Mouse (Mus musculus): ENCODE data around the gene Prkag3. TPM values are rescaled to one million over a fixed set of nuclear protein-coding genes. Genes with fewer than 3 reads are reported as not detected.

Prkag3 gene
- polyA plus RNA-seq, 1 experiment from 2014 or later = 5.5 TPM

DNA sequence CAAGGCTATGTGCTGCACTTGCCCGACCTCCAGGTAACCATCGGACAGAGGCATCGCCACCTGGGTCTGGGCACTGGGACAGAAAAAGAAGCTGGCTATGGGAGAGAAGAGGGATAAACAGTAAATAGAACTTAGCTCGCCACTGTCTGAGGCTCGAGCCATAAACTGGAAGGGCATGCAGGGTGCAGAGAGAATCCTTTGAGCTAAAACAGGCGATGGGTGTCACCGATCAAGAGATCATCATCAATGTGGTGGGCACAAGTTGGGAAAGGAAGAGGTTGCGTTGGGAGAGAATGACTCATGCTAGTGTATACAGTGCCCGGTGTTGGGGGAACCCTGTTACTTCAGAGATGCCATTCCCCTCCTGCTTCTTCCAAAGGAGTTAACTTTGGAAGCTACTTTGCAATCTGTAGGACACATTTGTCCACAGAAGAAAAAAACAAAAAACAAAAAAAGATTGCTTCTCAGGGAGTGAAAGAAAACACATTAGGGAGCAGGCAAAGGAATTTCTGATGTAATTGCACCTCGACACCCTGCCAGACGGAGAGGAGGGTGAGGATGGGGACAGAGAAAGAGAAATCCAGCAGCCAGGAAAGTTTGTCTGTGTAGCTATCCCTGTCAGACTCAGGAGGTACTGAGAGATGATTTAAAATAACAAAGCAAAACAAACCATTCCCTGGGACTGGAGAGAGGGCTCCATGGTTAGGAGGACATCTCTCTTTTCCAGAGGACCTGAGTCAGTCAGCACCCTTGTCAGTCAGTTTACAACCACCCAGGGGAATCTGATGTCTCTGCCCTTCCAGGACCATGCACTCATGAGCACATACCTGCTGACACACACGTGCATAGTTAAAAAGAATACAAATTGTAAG lies 34.9 kb downstream of the Prkag3 start:
- H3K36me3 ChIP-seq (ENCODE audit: control insufficient read depth, insufficient read depth, low read length) = no peaks in the 10 kb centered on the region
- peak overlapping the region; percentile 61 for H3K4me3 ChIP-seq (ENCODE audit: low read depth, low read length)
- 18% methylated on average over 12 of the region's 12 CpGs for WGBS (ENCODE audit: insufficient replicate concordance)
- H3K4me1 ChIP-seq (ENCODE audit: control insufficient read depth, insufficient read depth, low read length) = peaks cover 10% of the 10 kb centered on the region
- peak overlapping the region; percentile 89 for H3K4me2 ChIP-seq
- ATAC-seq (replicated peaks; ENCODE audit: insufficient number of reproducible peaks, low FRiP score, low TSS enrichment) = no peak
- H3K27ac ChIP-seq (ENCODE audit: low read depth, low read length) = no peak overlapping the region
- H3K9me3 ChIP-seq (replicated peaks; ENCODE audit: control insufficient read depth, low read length) = no peaks in the 10 kb centered on the region
- peak overlapping the region; percentile 85 for H3K9ac ChIP-seq (ENCODE audit: low read depth, low read length)
- no peaks in the 10 kb centered on the region for H3K27me3 ChIP-seq (ENCODE audit: control insufficient read depth, insufficient read depth, low read length)

DNA sequence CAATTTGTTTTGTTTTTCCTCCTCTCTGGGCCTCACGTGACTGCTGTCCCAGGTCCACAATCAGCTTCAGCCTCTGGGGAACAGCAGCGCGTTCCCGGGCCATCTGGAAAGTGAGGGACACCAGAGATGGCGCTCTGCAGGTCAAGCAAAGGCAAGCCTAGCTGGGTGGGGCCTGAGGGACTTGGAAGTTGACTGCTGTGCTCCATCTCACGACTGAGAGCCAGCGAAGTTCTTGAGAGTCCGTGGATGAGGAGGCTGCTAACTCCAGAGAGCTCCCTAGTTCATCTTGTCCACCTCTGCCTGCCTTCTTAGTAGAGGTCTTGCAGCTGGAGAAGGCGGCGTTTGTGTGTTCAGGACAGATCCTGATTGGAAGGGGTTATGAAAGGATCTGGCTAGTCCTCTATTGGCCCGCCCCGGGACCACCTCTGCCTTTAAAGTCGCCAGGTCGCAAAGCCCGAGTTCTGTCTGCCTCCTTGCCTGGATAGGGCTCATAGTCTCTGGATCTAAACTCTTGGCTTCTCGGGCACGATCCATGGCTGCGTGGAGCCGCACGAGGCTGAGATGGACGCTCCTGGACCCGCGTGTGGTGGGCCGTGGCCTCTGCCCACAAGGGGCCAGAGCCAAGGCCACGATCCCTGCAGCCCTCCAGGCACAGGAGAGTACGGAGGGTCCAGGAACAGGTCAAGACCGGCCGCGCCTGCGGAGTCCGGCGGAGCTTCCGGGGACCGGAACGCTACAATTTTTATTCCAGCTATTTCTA lies 35.7 kb downstream of the Prkag3 start, which contains the start of gene Cyp27a1:
Gene Cyp27a1 (plus strand): TSS at position 476 of the 760 bp plus-strand sequence.
- 2% methylated on average over 35 of the region's 35 CpGs for WGBS (ENCODE audit: insufficient replicate concordance)
- Histone ChIP-seq H3K9ac (ENCODE audit: low read depth, low read length) (peak within 1 kb of the TSS; percentile 85), H3K4me2 (peak within 1 kb of the TSS; percentile 89), H3K27me3 (ENCODE audit: control insufficient read depth, insufficient read depth, low read length) (no peaks in the 10 kb centered on the region), H3K27ac (ENCODE audit: low read depth, low read length) (peak within 1 kb of the TSS; percentile 58), H3K36me3 (ENCODE audit: control insufficient read depth, insufficient read depth, low read length) (no peaks in the 10 kb centered on the region), H3K4me1 (ENCODE audit: control insufficient read depth, insufficient read depth, low read length) (peaks cover 10% of the 10 kb centered on the region), H3K4me3 (ENCODE audit: low read depth, low read length) (peak within 1 kb of the TSS; percentile 61), H3K9me3 (replicated peaks; ENCODE audit: control insufficient read depth, low read length) (no peaks in the 10 kb centered on the region)
- ATAC-seq (replicated peaks; ENCODE audit: insufficient number of reproducible peaks, low FRiP score, low TSS enrichment) = peak; percentile 59; the same call in 1 of the 2 replicates

DNA sequence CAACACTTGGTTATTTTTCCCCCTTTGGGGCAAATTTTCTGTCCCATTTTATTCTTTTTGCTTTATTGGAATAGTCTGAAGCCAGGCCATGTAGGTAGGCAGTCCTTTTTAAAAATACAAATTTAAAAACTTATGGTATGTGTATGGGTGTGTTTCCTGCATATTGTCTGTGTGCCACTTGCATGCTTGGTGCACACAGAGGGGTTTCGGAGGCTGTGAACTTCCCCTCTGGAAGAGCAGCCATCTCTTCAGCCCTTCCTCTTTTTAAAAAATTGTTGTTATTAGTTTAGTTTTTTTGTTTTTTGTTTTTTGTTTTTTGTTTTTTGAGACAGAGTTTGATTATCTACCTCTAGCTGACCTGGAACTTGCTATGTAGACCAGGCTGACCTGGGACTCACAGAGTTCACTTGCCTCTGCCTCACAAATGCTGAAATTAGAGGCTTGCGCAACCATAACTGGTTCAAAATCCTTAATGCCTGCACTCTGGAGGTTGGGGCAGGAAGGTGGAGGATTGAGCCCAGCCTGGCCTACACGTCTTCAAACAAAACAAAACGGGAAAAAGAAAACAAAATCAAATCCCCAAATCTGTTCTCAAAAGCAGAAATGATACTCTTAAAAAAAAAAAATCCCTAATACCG lies 36.4 kb downstream of the Prkag3 start:
- no peak overlapping the region for H3K27ac ChIP-seq (ENCODE audit: low read depth, low read length)
- peak overlapping the region; percentile 89 for H3K4me2 ChIP-seq
- H3K9ac ChIP-seq (ENCODE audit: low read depth, low read length) = peak overlapping the region; percentile 85

DNA sequence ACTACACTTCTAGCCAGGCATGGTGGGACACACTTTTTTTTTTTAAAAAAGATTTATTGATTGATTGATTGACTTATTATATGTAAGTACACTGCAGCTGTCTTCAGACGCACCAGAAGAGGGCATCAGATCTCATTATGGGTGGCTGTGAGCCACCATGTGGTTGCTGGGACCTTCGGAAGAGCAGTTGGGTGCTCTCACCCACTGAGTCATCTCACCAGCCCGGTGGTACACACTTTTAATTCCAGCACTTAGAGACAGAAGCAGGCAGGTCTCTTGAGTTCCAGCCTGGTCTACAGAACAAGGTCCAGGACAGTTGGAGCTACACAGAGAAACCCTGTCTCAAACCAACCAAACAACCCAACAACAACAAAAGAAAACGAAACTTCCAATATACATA lies 37.0 kb downstream of the Prkag3 start:
- WGBS (ENCODE audit: insufficient replicate concordance) = 66% methylated on average over 4 of the region's 4 CpGs
- no peak for ATAC-seq (replicated peaks; ENCODE audit: insufficient number of reproducible peaks, low FRiP score, low TSS enrichment)
- Histone ChIP-seq H3K4me3 (ENCODE audit: low read depth, low read length) (no peak overlapping the region), H3K4me2 (no peak overlapping the region), H3K36me3 (ENCODE audit: control insufficient read depth, insufficient read depth, low read length) (no peaks in the 10 kb centered on the region), H3K4me1 (ENCODE audit: control insufficient read depth, insufficient read depth, low read length) (peaks cover 10% of the 10 kb centered on the region), H3K27ac (ENCODE audit: low read depth, low read length) (no peak overlapping the region), H3K9ac (ENCODE audit: low read depth, low read length) (no peak overlapping the region), H3K9me3 (replicated peaks; ENCODE audit: control insufficient read depth, low read length) (no peaks in the 10 kb centered on the region), H3K27me3 (ENCODE audit: control insufficient read depth, insufficient read depth, low read length) (no peaks in the 10 kb centered on the region)

More for the DNA sequence above, 36.4 kb downstream of the Prkag3 start:
- Histone ChIP-seq H3K36me3 (ENCODE audit: control insufficient read depth, insufficient read depth, low read length) (no peaks in the 10 kb centered on the region), H3K9me3 (replicated peaks; ENCODE audit: control insufficient read depth, low read length) (no peaks in the 10 kb centered on the region), H3K27me3 (ENCODE audit: control insufficient read depth, insufficient read depth, low read length) (no peaks in the 10 kb centered on the region), H3K4me1 (ENCODE audit: control insufficient read depth, insufficient read depth, low read length) (peaks cover 10% of the 10 kb centered on the region), H3K4me3 (ENCODE audit: low read depth, low read length) (peak overlapping the region; percentile 61)
- 38% methylated on average over 5 of the region's 5 CpGs for WGBS (ENCODE audit: insufficient replicate concordance)
- ATAC-seq (replicated peaks; ENCODE audit: insufficient number of reproducible peaks, low FRiP score, low TSS enrichment) = no peak

DNA sequence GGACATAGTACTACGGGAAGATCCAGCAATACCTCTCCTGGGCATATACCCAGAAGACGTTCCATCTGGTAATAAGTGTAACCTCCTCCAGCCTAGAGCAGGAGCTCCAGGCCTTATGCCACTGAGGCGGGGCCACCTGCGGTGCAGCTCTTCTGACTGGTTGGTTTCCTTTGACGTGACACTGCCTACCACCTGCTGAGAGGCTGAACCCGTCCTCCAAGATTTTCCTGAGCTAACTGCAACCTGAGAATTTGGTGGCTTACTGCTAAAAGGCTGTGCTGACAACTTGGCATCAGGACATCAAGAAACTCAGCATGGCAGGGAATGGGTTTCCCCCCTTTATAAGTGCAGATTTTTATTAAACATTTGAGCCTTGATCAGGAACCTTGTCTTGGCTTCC lies 39.5 kb downstream of the Prkag3 start:
- H3K4me2 ChIP-seq = no peak overlapping the region
- WGBS (ENCODE audit: insufficient replicate concordance) = 39% methylated on average over 6 of the region's 6 CpGs
- H3K9me3 ChIP-seq (replicated peaks; ENCODE audit: control insufficient read depth, low read length) = no peaks in the 10 kb centered on the region
- no peaks in the 10 kb centered on the region for H3K36me3 ChIP-seq (ENCODE audit: control insufficient read depth, insufficient read depth, low read length)
- no peak overlapping the region for H3K4me3 ChIP-seq (ENCODE audit: low read depth, low read length)
- ATAC-seq (replicated peaks; ENCODE audit: insufficient number of reproducible peaks, low FRiP score, low TSS enrichment) = no peak
- no peaks in the 10 kb centered on the region for H3K27me3 ChIP-seq (ENCODE audit: control insufficient read depth, insufficient read depth, low read length)
- peaks cover 7% of the 10 kb centered on the region for H3K4me1 ChIP-seq (ENCODE audit: control insufficient read depth, insufficient read depth, low read length)
- H3K27ac ChIP-seq (ENCODE audit: low read depth, low read length) = no peak overlapping the region
- no peak overlapping the region for H3K9ac ChIP-seq (ENCODE audit: low read depth, low read length)

DNA sequence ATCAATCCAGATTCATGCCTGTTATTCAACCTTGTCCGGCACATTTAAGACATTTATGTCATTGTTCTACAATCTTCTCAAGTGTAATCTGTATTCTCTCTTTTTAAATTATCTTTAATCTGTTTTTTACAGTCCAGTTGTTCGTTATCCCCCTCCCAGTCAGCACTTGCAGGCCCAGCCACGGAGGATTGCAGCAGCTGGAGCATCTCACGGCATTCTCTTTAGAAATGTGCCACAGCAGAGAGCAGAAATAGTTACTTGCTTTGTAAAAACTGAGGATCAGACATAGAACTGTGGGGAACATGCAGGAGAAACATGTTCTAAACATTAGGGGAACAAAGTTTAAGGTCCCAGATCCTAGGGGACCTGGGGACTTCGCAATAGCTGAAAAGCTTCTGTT lies 44.0 kb downstream of the Prkag3 start:
- Histone ChIP-seq H3K27ac (ENCODE audit: low read depth, low read length) (no peak overlapping the region), H3K27me3 (ENCODE audit: control insufficient read depth, insufficient read depth, low read length) (no peaks in the 10 kb centered on the region), H3K9ac (ENCODE audit: low read depth, low read length) (no peak overlapping the region), H3K4me1 (ENCODE audit: control insufficient read depth, insufficient read depth, low read length) (no peaks in the 10 kb centered on the region), H3K4me3 (ENCODE audit: low read depth, low read length) (no peak overlapping the region), H3K36me3 (ENCODE audit: control insufficient read depth, insufficient read depth, low read length) (no peaks in the 10 kb centered on the region), H3K4me2 (no peak overlapping the region), H3K9me3 (replicated peaks; ENCODE audit: control insufficient read depth, low read length) (no peaks in the 10 kb centered on the region)
- 69% methylated on average over 5 of the region's 5 CpGs for WGBS (ENCODE audit: insufficient replicate concordance)
- ATAC-seq (replicated peaks; ENCODE audit: insufficient number of reproducible peaks, low FRiP score, low TSS enrichment) = no peak

DNA sequence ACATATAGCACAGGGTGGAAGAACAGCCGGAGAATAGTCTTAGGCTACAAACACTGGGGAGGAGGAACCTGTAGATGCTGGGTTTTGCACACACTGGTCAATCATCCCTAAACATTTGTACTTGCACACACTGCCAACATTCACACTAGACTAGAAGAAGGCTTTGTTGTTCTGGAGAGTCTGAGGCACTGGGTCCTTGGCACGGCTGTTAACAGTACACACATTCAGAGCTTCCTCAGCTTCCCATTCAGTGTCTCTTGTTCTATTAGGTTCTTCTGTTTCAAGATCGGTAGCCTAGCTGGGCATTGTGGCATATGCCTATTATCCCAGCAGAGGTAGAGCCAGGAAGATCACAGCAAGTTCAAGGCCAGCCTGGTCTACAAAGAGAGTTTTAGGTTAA lies 44.9 kb downstream of the Prkag3 start:
- H3K9me3 ChIP-seq (replicated peaks; ENCODE audit: control insufficient read depth, low read length) = no peaks in the 10 kb centered on the region
- no peak for ATAC-seq (replicated peaks; ENCODE audit: insufficient number of reproducible peaks, low FRiP score, low TSS enrichment)
- no peak overlapping the region for H3K4me3 ChIP-seq (ENCODE audit: low read depth, low read length)
- H3K4me1 ChIP-seq (ENCODE audit: control insufficient read depth, insufficient read depth, low read length) = peaks cover 6% of the 10 kb centered on the region; the same call in 1 of the 2 replicates
- no peaks in the 10 kb centered on the region for H3K36me3 ChIP-seq (ENCODE audit: control insufficient read depth, insufficient read depth, low read length)
- 77% methylated on average over 3 of the region's 3 CpGs for WGBS (ENCODE audit: insufficient replicate concordance)
- no peak overlapping the region for H3K9ac ChIP-seq (ENCODE audit: low read depth, low read length)
- H3K27ac ChIP-seq (ENCODE audit: low read depth, low read length) = no peak overlapping the region
- H3K4me2 ChIP-seq = no peak overlapping the region
- no peaks in the 10 kb centered on the region for H3K27me3 ChIP-seq (ENCODE audit: control insufficient read depth, insufficient read depth, low read length)

DNA sequence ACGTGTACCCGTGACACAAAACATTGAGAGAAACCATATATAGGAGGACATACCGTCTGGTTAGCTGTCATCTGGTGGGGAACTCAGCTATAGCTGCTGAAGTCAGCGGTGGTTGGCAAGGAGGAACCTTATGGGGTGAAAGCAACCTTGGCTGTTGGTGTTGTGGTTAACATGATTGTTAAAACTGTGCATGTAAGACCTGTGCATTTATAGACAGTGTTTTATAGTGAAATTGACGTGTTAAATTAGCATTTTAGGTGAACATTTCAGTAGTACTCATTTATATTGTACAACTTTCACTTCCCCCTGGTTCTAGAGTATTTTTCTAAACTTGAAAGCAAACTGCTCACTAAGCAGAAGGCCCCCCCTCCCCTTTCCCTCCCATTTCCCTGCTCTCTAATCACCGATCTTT lies 46.9 kb downstream of the Prkag3 start:
- 87% methylated on average over 6 of the region's 6 CpGs for WGBS (ENCODE audit: insufficient replicate concordance)
- Histone ChIP-seq H3K36me3 (ENCODE audit: control insufficient read depth, insufficient read depth, low read length) (peaks cover 10% of the 10 kb centered on the region; the same call in 1 of the 2 replicates), H3K9ac (ENCODE audit: low read depth, low read length) (no peak overlapping the region), H3K4me3 (ENCODE audit: low read depth, low read length) (no peak overlapping the region), H3K4me1 (ENCODE audit: control insufficient read depth, insufficient read depth, low read length) (peaks cover 16% of the 10 kb centered on the region; the same call in 1 of the 2 replicates), H3K9me3 (replicated peaks; ENCODE audit: control insufficient read depth, low read length) (no peaks in the 10 kb centered on the region), H3K27me3 (ENCODE audit: control insufficient read depth, insufficient read depth, low read length) (no peaks in the 10 kb centered on the region), H3K4me2 (no peak overlapping the region), H3K27ac (ENCODE audit: low read depth, low read length) (no peak overlapping the region)
- ATAC-seq (replicated peaks; ENCODE audit: insufficient number of reproducible peaks, low FRiP score, low TSS enrichment) = no peak
